Mouse (Mus musculus) heart, embryonic 16.5 days (tissue): ENCODE measurements around the gene Myo10. TPM values are rescaled to one million over a fixed set of nuclear protein-coding genes. Genes with fewer than 3 reads are reported as not detected.
A peak's percentile ranks its signal among the peaks of the same experiment; 100 is the strongest.

Experiments used
- ATAC-seq: fragments of 200-750 bp; cut with Nextera tagmentation; replicated peaks from 2 replicates; pipeline ENCODE4 v1.8.0; 2017; ENCODE audit warnings: moderate number of reproducible peaks; ENCODE audit not compliant: insufficient read depth, low FRiP score; ENCODE audit errors: extremely low read depth
- H3K27ac ChIP-seq: fragments of 300-500 bp; sonication (generic); 2 replicates; pipeline ENCODE4 v1.5.1; 2014; ENCODE audit warnings: mild to moderate bottlenecking, low read length, control low read depth, moderate library complexity
- H3K27me3 ChIP-seq: fragments of 300-500 bp; sonication (generic); 2 replicates; pipeline ENCODE4 v1.6.1; 2014; ENCODE audit warnings: low read length, mixed read lengths; ENCODE audit not compliant: control insufficient read depth, insufficient read depth
- H3K36me3 ChIP-seq: fragments of 300-500 bp; sonication (generic); 2 replicates; pipeline ENCODE4 v1.6.1; 2014; ENCODE audit not compliant: control insufficient read depth, insufficient read depth
- H3K4me1 ChIP-seq: fragments of 300-500 bp; sonication (generic); 2 replicates; pipeline ENCODE4 v1.6.1; 2014; ENCODE audit warnings: low read length, mixed read lengths; ENCODE audit not compliant: control insufficient read depth, insufficient read depth
- H3K4me2 ChIP-seq: fragments of 300-500 bp; sonication (generic); 2 replicates; pipeline ENCODE4 v1.6.1; 2014; ENCODE audit warnings: low read depth, mild to moderate bottlenecking, control low read depth, low read length
- H3K4me3 ChIP-seq: fragments of 300-500 bp; sonication (generic); 2 replicates; pipeline ENCODE4 v1.5.1; 2014; ENCODE audit warnings: mild to moderate bottlenecking, control low read depth, low read length
- H3K9ac ChIP-seq: fragments of 300-500 bp; sonication (generic); 2 replicates; pipeline ENCODE4 v1.6.1; 2014; ENCODE audit warnings: low read length, control low read depth
- H3K9me3 ChIP-seq: fragments of 300-500 bp; sonication (generic); replicated peaks from 2 replicates; pipeline ENCODE4 v1.6.1; 2016; ENCODE audit warnings: low read length; ENCODE audit not compliant: control insufficient read depth
- WGBS: fragments of 180-500 bp; shearing (Covaris S2); extraction: QIAGEN DNeasy Blood & Tissue Kit; methylation state at CpG from one replicate; pipeline ENCODE4 v1.1.7; 2014; 5-methylcytosine and 5-hydroxymethylcytosine counted together
- polyA plus RNA-seq: library from polyadenylated mRNA; unstranded; fragments of >200 nt; fragmentation: Nextera tagmentation; extraction: Ambion mirVana; gene quantifications from 2 replicates; pipeline ENCODE4 v1.2.1, GENCODE M21; 2015

Gene Myo10
- polyA plus RNA-seq, 1 experiment from 2014 or later: 14.9 TPM

- H3K4me2 ChIP-seq: no peak overlapping the region
- ATAC-seq: no peak
Observed at GRCm38 (mm10) chr15:25676056-25676785, 53.9 kb downstream of the Myo10 start.

GRCm38 (mm10) chr15:25679081-25679480 lies 56.8 kb downstream of the Myo10 start:
- H3K4me3 ChIP-seq: no peak overlapping the region
- 0 out of 2 replicates have a peak, but pooled peaks cover 3% of the 10 kb centered on the region for H3K9me3 ChIP-seq
- no peak overlapping the region for H3K27ac ChIP-seq
- no peak overlapping the region for H3K9ac ChIP-seq
- 40% methylated on average over 3 of the region's 3 CpGs for WGBS
- H3K4me2 ChIP-seq: no peak overlapping the region
- no peaks in the 10 kb centered on the region for H3K36me3 ChIP-seq
- ATAC-seq: no peak
- peaks cover 20% of the 10 kb centered on the region for H3K4me1 ChIP-seq
- 0 out of 2 replicates have a peak, but pooled peaks cover 2% of the 10 kb centered on the region for H3K27me3 ChIP-seq

More at GRCm38 (mm10) chr15:25676056-25676785, 53.9 kb downstream of the Myo10 start:
- no peak overlapping the region for H3K4me3 ChIP-seq
- 80% methylated on average over 13 of the region's 13 CpGs for WGBS
- H3K27ac ChIP-seq: no peak overlapping the region
- H3K9ac ChIP-seq: no peak overlapping the region
- 0 out of 2 replicates have a peak, but pooled peaks cover 2% of the 10 kb centered on the region for H3K27me3 ChIP-seq
- H3K36me3 ChIP-seq: no peaks in the 10 kb centered on the region
- 0 out of 2 replicates have a peak, but pooled peaks cover 3% of the 10 kb centered on the region for H3K9me3 ChIP-seq
- H3K4me1 ChIP-seq: peaks cover 22% of the 10 kb centered on the region

DNA sequence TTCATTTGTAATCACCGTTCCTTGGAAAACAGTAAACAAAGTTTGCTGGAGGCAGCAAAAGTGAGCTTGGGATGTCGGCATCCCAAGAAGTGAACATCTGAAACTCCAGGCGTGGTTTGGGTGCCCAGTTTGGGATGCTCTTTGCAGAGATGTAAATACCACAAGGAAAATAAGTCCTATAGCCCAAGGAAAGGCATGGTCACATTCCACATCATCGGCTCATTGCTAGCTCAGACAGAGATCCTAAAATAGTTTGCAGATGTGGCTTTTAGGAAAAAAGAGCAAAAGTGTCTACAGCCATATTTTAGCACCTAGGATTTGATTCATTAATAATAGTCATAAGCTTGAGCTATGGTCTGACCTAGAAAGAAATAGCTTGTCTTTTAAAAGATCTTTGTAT lies 57.3 kb downstream of the Myo10 start:
- Histone ChIP-seq H3K27ac (no peak overlapping the region), H3K4me1 (peaks cover 20% of the 10 kb centered on the region), H3K9me3 (0 out of 2 replicates have a peak, but pooled peaks cover 3% of the 10 kb centered on the region), H3K4me3 (no peak overlapping the region), H3K27me3 (0 out of 2 replicates have a peak, but pooled peaks cover 2% of the 10 kb centered on the region), H3K9ac (no peak overlapping the region), H3K36me3 (no peaks in the 10 kb centered on the region), H3K4me2 (no peak overlapping the region)
- 69% methylated on average over 4 of the region's 4 CpGs for WGBS
- ATAC-seq: no peak

DNA sequence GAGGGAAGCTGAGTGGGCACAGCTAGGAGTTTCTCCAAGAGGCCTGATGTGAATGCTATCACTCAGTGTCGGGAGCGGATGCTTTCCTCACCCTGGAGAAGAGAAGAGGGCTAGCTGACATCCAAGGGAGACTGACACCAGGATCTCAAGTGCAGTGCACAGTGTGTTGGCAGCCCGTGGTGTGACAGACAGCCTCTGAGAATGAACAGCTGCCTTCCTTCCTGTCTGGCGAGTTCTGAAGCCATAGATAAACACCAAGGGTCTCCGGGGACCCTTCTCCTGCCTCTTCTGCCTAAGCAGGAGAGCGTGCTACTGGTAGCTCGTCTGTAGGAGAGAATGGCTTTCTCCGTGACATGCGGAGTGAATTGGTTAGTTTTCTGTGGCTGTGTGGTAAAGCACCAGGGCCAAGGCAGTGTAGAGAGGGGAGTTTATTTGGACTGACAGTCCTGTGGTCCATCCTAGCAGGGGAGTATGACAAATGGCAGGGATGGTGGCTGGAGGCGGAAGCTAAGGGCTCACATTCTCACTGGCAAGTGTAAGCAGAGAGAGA lies 58.0 kb downstream of the Myo10 start:
- Histone ChIP-seq H3K27ac (no peak overlapping the region), H3K4me3 (no peak overlapping the region), H3K4me1 (peaks cover 20% of the 10 kb centered on the region), H3K36me3 (no peaks in the 10 kb centered on the region), H3K4me2 (peak overlapping the region; percentile 31), H3K9me3 (no peaks in the 10 kb centered on the region), H3K27me3 (0 out of 2 replicates have a peak, but pooled peaks cover 2% of the 10 kb centered on the region), H3K9ac (no peak overlapping the region)
- ATAC-seq: peak; percentile 69
- 12% methylated on average over 10 of the region's 10 CpGs for WGBS

DNA sequence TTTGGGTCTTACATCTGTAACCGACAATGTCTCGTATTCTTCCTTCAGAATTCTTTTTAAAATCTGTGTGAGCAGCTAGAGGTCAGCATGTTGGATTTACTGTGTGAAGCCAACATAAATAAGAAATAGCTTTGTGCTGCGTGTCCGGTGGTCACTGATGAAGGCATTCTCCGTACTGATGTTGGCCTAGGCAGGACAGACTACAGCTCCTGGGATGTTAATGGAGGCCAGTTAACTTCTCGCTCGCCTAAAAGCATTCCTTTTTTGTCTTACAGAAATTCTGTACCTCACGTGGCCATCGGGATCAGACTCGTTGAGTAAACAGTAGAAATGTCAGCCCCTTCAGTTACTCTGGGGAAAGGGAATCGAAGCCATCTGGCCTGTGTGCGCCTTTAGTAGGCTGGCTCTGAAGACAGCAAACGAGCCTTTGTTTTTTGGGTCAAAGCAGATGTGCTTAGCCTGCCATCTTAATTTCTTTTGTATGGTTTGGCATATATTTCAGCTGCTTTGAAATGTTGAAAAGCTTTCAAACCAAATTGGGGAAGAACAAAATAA lies 60.7 kb downstream of the Myo10 start:
- Histone ChIP-seq H3K36me3 (no peaks in the 10 kb centered on the region), H3K4me2 (no peak overlapping the region), H3K4me3 (no peak overlapping the region), H3K4me1 (peaks cover 20% of the 10 kb centered on the region), H3K27ac (no peak overlapping the region), H3K27me3 (no peaks in the 10 kb centered on the region), H3K9ac (no peak overlapping the region), H3K9me3 (no peaks in the 10 kb centered on the region)
- WGBS: 68% methylated on average over 13 of the region's 13 CpGs
- no peak for ATAC-seq

DNA sequence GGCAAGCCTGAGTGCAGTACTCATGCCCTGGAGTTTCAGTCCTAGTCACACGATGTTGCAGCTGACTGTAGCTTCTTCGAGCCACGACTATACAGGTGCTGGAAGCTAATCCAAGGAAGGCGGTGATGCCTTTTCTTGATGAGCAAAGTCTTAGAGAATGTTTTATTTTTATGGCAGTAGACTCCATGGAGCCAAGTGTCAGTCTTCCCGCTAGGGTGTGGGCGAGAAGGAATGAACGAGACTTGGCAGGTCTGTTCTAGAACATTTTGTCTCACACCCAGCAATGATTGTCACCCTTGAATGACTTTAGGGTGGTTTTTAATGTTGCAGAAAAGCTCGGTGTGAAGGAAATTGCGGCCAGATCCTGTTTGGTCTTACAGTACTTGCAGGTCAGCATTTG lies 62.9 kb downstream of the Myo10 start:
- WGBS: 79% methylated on average over 9 of the region's 9 CpGs

GRCm38 (mm10) chr15:25688424-25689283 lies 66.3 kb downstream of the Myo10 start:
- WGBS: 72% methylated on average over 9 of the region's 9 CpGs
- H3K27ac ChIP-seq: no peak overlapping the region
- peaks cover 5% of the 10 kb centered on the region; the same call in 1 of the 2 replicates for H3K4me1 ChIP-seq
- no peaks in the 10 kb centered on the region for H3K9me3 ChIP-seq
- no peak overlapping the region for H3K9ac ChIP-seq
- H3K27me3 ChIP-seq: no peaks in the 10 kb centered on the region
- no peaks in the 10 kb centered on the region for H3K36me3 ChIP-seq
- no peak overlapping the region for H3K4me3 ChIP-seq
- no peak for ATAC-seq
- H3K4me2 ChIP-seq: no peak overlapping the region

More for the DNA sequence above, 62.9 kb downstream of the Myo10 start:
- Histone ChIP-seq H3K9me3 (no peaks in the 10 kb centered on the region), H3K36me3 (no peaks in the 10 kb centered on the region), H3K9ac (no peak overlapping the region), H3K27ac (no peak overlapping the region), H3K27me3 (no peaks in the 10 kb centered on the region), H3K4me1 (peaks cover 6% of the 10 kb centered on the region), H3K4me3 (no peak overlapping the region), H3K4me2 (no peak overlapping the region)
- no peak for ATAC-seq

DNA sequence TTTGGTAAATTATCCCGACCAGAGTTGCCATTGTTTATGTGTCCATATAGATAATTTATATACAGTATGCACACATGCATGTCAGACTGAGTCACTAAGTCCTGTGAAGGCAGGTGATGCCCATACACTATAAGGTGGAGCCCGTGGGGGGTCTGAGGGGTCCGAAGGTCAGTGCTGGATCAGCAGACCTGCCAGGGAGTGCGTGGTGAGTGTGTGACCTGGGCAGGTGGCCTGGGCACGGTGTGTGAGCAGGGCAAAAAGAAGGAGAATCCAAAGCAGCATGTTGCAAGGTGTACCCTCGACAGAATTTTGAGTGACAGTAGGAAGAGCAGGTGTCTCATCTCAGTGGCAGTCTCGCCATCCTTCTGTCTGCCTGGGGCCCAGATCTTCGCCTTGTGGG lies 67.2 kb downstream of the Myo10 start:
- no peak overlapping the region for H3K9ac ChIP-seq
- no peaks in the 10 kb centered on the region for H3K36me3 ChIP-seq
- ATAC-seq: no peak
- H3K27ac ChIP-seq: no peak overlapping the region
- H3K4me2 ChIP-seq: no peak overlapping the region
- 82% methylated on average over 8 of the region's 8 CpGs for WGBS
- no peaks in the 10 kb centered on the region for H3K9me3 ChIP-seq
- no peak overlapping the region for H3K4me3 ChIP-seq
- peaks cover 5% of the 10 kb centered on the region; the same call in 1 of the 2 replicates for H3K4me1 ChIP-seq
- H3K27me3 ChIP-seq: no peaks in the 10 kb centered on the region
